Mouse (Mus musculus): ENCODE results near the gene Ces2a. TPM values are rescaled to one million over a fixed set of nuclear protein-coding genes. Genes with fewer than 3 reads are reported as not detected.

Ces2a gene
- polyA plus RNA-seq (2012; rRNA removed), result not detected in 2 replicates

GRCm38 (mm10) chr8:104733753-104734152 lies at the start of gene Ces2a:
Gene Ces2a, plus strand, starts transcription at chr8:104734003.
- no peak for DNase-seq (ENCODE audit: extremely low spot score in 1 of 2, low spot score in 1 of 2)

- DNase-seq (ENCODE audit: extremely low spot score in 1 of 2, low spot score in 1 of 2), result no peak
Observed at GRCm38 (mm10) chr8:104688433-104688832, 45.4 kb upstream of the Ces2a start.

- no peak for DNase-seq (ENCODE audit: extremely low spot score in 1 of 2, low spot score in 1 of 2)
Observed at GRCm38 (mm10) chr8:104698556-104698955, 35.2 kb upstream of the Ces2a start.

GRCm38 (mm10) chr8:104701900-104702299 lies 31.9 kb upstream of the Ces2a start:
- DNase-seq (ENCODE audit: extremely low spot score in 1 of 2, low spot score in 1 of 2), result no peak

- DNase-seq (ENCODE audit: extremely low spot score in 1 of 2, low spot score in 1 of 2), result no peak
Observed at GRCm38 (mm10) chr8:104721166-104721565, 12.6 kb upstream of the Ces2a start.

GRCm38 (mm10) chr8:104731451-104731850 lies 2.4 kb upstream of the Ces2a start:
- DNase-seq (ENCODE audit: extremely low spot score in 1 of 2, low spot score in 1 of 2), result no peak

GRCm38 (mm10) chr8:104731969-104732368 lies 1.8 kb upstream of the Ces2a start:
- DNase-seq (ENCODE audit: extremely low spot score in 1 of 2, low spot score in 1 of 2), result no peak

GRCm38 (mm10) chr8:104742039-104742438 lies 8.2 kb downstream of the Ces2a start:
- no peak for DNase-seq (ENCODE audit: extremely low spot score in 1 of 2, low spot score in 1 of 2)

- DNase-seq (ENCODE audit: extremely low spot score in 1 of 2, low spot score in 1 of 2), result no peak
Observed at GRCm38 (mm10) chr8:104743410-104743809, 9.6 kb downstream of the Ces2a start.

GRCm38 (mm10) chr8:104752818-104753217 lies 19.0 kb downstream of the Ces2a start:
- DNase-seq (ENCODE audit: extremely low spot score in 1 of 2, low spot score in 1 of 2), result no peak

- DNase-seq (ENCODE audit: extremely low spot score in 1 of 2, low spot score in 1 of 2), result no peak
Observed at GRCm38 (mm10) chr8:104757621-104758020, 23.8 kb downstream of the Ces2a start.

- DNase-seq (ENCODE audit: extremely low spot score in 1 of 2, low spot score in 1 of 2), result peak in 1 of 2 experiments; percentile 12
Observed at GRCm38 (mm10) chr8:104758209-104758608, 24.4 kb downstream of the Ces2a start.

GRCm38 (mm10) chr8:104761126-104761525 lies 27.3 kb downstream of the Ces2a start:
- no peak for DNase-seq (ENCODE audit: extremely low spot score in 1 of 2, low spot score in 1 of 2)

- DNase-seq (ENCODE audit: extremely low spot score in 1 of 2, low spot score in 1 of 2), result no peak
Observed at GRCm38 (mm10) chr8:104766485-104766884, 32.7 kb downstream of the Ces2a start.

GRCm38 (mm10) chr8:104770365-104770764 lies 36.6 kb downstream of the Ces2a start:
- DNase-seq (ENCODE audit: extremely low spot score in 1 of 2, low spot score in 1 of 2), result no peak

GRCm38 (mm10) chr8:104787049-104787448 lies 53.2 kb downstream of the Ces2a start:
- peak; percentile 26 to 58 for DNase-seq (ENCODE audit: extremely low spot score in 1 of 2, low spot score in 1 of 2)

GRCm38 (mm10) chr8:104788929-104789328 lies 55.1 kb downstream of the Ces2a start:
- no peak for DNase-seq (ENCODE audit: extremely low spot score in 1 of 2, low spot score in 1 of 2)

- peak in 1 of 2 experiments; percentile 33 for DNase-seq (ENCODE audit: extremely low spot score in 1 of 2, low spot score in 1 of 2)
Observed at GRCm38 (mm10) chr8:104789886-104790680, 56.3 kb downstream of the Ces2a start.

Data from frontal cortex, adult 2 months (tissue).